Mouse (Mus musculus): ENCODE data around the gene Ppp1r1a.

The Ppp1r1a gene

DNA sequence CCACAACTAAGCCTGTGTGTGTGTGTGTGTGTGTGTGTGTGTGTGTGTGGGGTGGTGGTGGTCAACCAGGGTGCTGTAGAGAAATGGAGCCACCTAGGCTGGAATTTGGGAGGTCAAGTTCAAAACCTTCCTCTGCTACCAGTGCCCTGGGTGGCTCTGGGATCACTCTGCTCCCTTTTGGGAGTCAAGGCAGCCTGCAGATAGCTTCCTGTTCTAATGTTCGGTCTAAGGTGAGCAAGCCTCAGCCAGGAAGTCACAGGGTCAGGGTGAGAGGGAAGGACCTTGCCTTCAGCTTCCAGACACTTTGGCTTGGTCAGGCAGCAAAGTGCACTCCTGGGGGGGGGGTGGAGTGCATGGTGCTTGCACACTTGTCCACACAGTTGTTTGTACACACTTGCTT lies 2.8 kb upstream of the Ppp1r1a start:
- no peaks in the 10 kb centered on the region for H3K9me3 ChIP-seq (ENCODE audit: low read length)
- H3K27me3 ChIP-seq (ENCODE audit: insufficient read depth, low read length) = peaks cover 38% of the 10 kb centered on the region
- TF ChIP-seq NANOG (IDR thresholded peaks at IDR 0.05; ENCODE audit: borderline replicate concordance, low read length) (no peak), CTCF (conservative IDR thresholded peaks at IDR 0.05; ENCODE audit: low read length) (no peak), POU5F1 (IDR thresholded peaks at IDR 0.05; ENCODE audit: borderline replicate concordance, low read length) (no peak)
- peaks cover 32% of the 10 kb centered on the region for H3K4me1 ChIP-seq (replicated peaks; ENCODE audit: low read depth, low read length)
- no peaks in the 10 kb centered on the region for H3K36me3 ChIP-seq (ENCODE audit: insufficient read depth, low read length)
- H3K4me3 ChIP-seq (replicated peaks; ENCODE audit: low read length) = no peak overlapping the region

- TF ChIP-seq NANOG (IDR thresholded peaks at IDR 0.05; ENCODE audit: borderline replicate concordance, low read length) (no peak), CTCF (conservative IDR thresholded peaks at IDR 0.05; ENCODE audit: low read length) (no peak), POU5F1 (IDR thresholded peaks at IDR 0.05; ENCODE audit: borderline replicate concordance, low read length) (no peak)
- H3K4me3 ChIP-seq (replicated peaks; ENCODE audit: low read length) = no peak overlapping the region
- no peaks in the 10 kb centered on the region for H3K9me3 ChIP-seq (ENCODE audit: low read length)
- no peaks in the 10 kb centered on the region for H3K36me3 ChIP-seq (ENCODE audit: insufficient read depth, low read length)
- peaks cover 46% of the 10 kb centered on the region for H3K4me1 ChIP-seq (replicated peaks; ENCODE audit: low read depth, low read length)
- peaks cover 38% of the 10 kb centered on the region for H3K27me3 ChIP-seq (ENCODE audit: insufficient read depth, low read length)
Measured at GRCm38 (mm10) chr15:103539259-103539658, 1.5 kb upstream of the Ppp1r1a start.

DNA sequence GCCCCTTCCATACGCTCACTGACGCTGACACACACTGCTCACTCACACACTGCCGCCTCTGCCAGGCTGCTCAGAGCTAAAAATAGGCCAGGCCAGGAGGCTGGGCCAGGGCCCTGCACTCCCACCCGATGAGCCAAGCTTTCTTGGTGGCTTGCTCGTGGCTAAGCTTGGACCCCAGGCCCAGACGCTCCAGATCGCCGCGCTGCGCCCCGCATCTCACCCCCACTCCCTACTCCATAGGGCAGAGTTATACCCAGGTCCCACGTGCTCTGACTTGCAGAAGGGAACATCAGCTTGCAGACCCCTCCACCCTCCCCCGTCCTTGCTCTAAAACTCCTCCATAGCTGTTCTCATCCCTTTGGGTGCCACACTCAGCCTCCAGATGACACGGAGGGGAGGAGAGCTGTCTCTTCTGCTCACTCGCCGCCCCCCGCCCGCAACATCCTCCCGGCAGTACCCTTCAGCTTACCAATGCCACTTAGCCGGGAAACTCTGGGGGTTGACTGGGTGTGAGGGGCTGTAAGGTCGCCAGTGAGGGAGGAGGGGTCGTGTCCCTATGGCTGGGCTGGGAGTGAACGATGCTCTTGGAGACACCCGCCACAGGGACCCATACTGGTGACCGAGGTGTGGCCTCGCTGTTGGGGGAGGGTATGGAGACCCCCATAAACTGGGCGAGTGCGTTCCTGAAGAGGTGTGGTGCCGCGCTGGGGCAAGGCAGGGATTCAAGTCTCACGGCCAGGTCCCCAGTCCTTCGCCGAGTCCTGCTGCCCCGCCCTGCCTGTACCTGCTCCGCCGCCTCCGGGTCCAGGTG lies 587 bp downstream of the Ppp1r1a start:
- Histone ChIP-seq H3K9me3 (ENCODE audit: low read length) (no peaks in the 10 kb centered on the region), H3K4me1 (replicated peaks; ENCODE audit: low read depth, low read length) (peaks cover 67% of the 10 kb centered on the region), H3K27me3 (ENCODE audit: insufficient read depth, low read length) (peaks cover 38% of the 10 kb centered on the region), H3K4me3 (replicated peaks; ENCODE audit: low read length) (peak overlapping the region; percentile 92), H3K36me3 (ENCODE audit: insufficient read depth, low read length) (peaks cover 18% of the 10 kb centered on the region)
- TF ChIP-seq CTCF (conservative IDR thresholded peaks at IDR 0.05; ENCODE audit: low read length) (no peak), NANOG (IDR thresholded peaks at IDR 0.05; ENCODE audit: borderline replicate concordance, low read length) (no peak), POU5F1 (IDR thresholded peaks at IDR 0.05; ENCODE audit: borderline replicate concordance, low read length) (no peak)

DNA sequence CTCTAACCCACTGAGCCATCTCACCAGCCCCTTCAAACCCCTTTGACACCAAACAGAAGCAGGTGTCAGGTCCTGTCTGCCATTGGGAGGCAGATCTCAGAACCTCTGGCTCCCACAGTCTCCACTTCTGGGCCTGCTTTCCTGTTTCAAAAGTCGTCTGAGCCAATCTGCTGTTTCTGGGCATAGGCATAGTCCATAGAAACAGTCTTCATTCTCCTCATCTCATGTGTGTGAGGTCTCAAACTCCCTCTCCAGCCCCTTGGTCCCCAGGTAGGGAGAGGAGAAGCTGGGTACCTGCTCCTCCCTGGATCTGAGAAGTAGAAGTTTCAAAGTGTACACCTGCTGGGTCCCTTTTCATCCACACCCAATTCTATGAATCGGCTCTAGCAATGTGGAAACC lies 1.3 kb downstream of the Ppp1r1a start:
- Histone ChIP-seq H3K9me3 (ENCODE audit: low read length) (no peaks in the 10 kb centered on the region), H3K4me1 (replicated peaks; ENCODE audit: low read depth, low read length) (peaks cover 73% of the 10 kb centered on the region), H3K36me3 (ENCODE audit: insufficient read depth, low read length) (peaks cover 24% of the 10 kb centered on the region), H3K27me3 (ENCODE audit: insufficient read depth, low read length) (peaks cover 37% of the 10 kb centered on the region), H3K4me3 (replicated peaks; ENCODE audit: low read length) (peak overlapping the region; percentile 92)
- TF ChIP-seq NANOG (IDR thresholded peaks at IDR 0.05; ENCODE audit: borderline replicate concordance, low read length) (no peak), POU5F1 (IDR thresholded peaks at IDR 0.05; ENCODE audit: borderline replicate concordance, low read length) (no peak), CTCF (conservative IDR thresholded peaks at IDR 0.05; ENCODE audit: low read length) (no peak)

- TF ChIP-seq NANOG (IDR thresholded peaks at IDR 0.05; ENCODE audit: borderline replicate concordance, low read length) = no peak
- TF ChIP-seq CTCF (conservative IDR thresholded peaks at IDR 0.05; ENCODE audit: low read length) = no peak
- no peak for TF ChIP-seq POU5F1 (IDR thresholded peaks at IDR 0.05; ENCODE audit: borderline replicate concordance, low read length)
- no peaks in the 10 kb centered on the region for H3K9me3 ChIP-seq (ENCODE audit: low read length)
- H3K27me3 ChIP-seq (ENCODE audit: insufficient read depth, low read length) = peaks cover 31% of the 10 kb centered on the region
- no peak overlapping the region for H3K4me3 ChIP-seq (replicated peaks; ENCODE audit: low read length)
- peaks cover 31% of the 10 kb centered on the region for H3K36me3 ChIP-seq (ENCODE audit: insufficient read depth, low read length)
- H3K4me1 ChIP-seq (replicated peaks; ENCODE audit: low read depth, low read length) = peaks cover 80% of the 10 kb centered on the region
Measured at GRCm38 (mm10) chr15:103535786-103536185, 2.0 kb downstream of the Ppp1r1a start.

GRCm38 (mm10) chr15:103535030-103535429 lies 2.8 kb downstream of the Ppp1r1a start:
- peaks cover 24% of the 10 kb centered on the region for H3K27me3 ChIP-seq (ENCODE audit: insufficient read depth, low read length)

GRCm38 (mm10) chr15:103534054-103534620 lies 3.7 kb downstream of the Ppp1r1a start:
- peaks cover 41% of the 10 kb centered on the region for H3K36me3 ChIP-seq (ENCODE audit: insufficient read depth, low read length)
- H3K4me3 ChIP-seq (replicated peaks; ENCODE audit: low read length) = no peak overlapping the region
- no peak for TF ChIP-seq CTCF (conservative IDR thresholded peaks at IDR 0.05; ENCODE audit: low read length)
- no peak for TF ChIP-seq NANOG (IDR thresholded peaks at IDR 0.05; ENCODE audit: borderline replicate concordance, low read length)
- no peak for TF ChIP-seq POU5F1 (IDR thresholded peaks at IDR 0.05; ENCODE audit: borderline replicate concordance, low read length)

More at GRCm38 (mm10) chr15:103535030-103535429, 2.8 kb downstream of the Ppp1r1a start:
- Histone ChIP-seq H3K4me1 (replicated peaks; ENCODE audit: low read depth, low read length) (peaks cover 87% of the 10 kb centered on the region), H3K9me3 (ENCODE audit: low read length) (no peaks in the 10 kb centered on the region), H3K4me3 (replicated peaks; ENCODE audit: low read length) (no peak overlapping the region), H3K36me3 (ENCODE audit: insufficient read depth, low read length) (peaks cover 33% of the 10 kb centered on the region)
- TF ChIP-seq NANOG (IDR thresholded peaks at IDR 0.05; ENCODE audit: borderline replicate concordance, low read length) = no peak
- no peak for TF ChIP-seq POU5F1 (IDR thresholded peaks at IDR 0.05; ENCODE audit: borderline replicate concordance, low read length)
- TF ChIP-seq CTCF (conservative IDR thresholded peaks at IDR 0.05; ENCODE audit: low read length) = no peak

GRCm38 (mm10) chr15:103530372-103530771 lies 7.4 kb downstream of the Ppp1r1a start:
- peaks cover 82% of the 10 kb centered on the region for H3K4me1 ChIP-seq (replicated peaks; ENCODE audit: low read depth, low read length)
- H3K27me3 ChIP-seq (ENCODE audit: insufficient read depth, low read length) = no peaks in the 10 kb centered on the region
- no peaks in the 10 kb centered on the region for H3K9me3 ChIP-seq (ENCODE audit: low read length)
- peaks cover 78% of the 10 kb centered on the region for H3K36me3 ChIP-seq (ENCODE audit: insufficient read depth, low read length)
- TF ChIP-seq POU5F1 (IDR thresholded peaks at IDR 0.05; ENCODE audit: borderline replicate concordance, low read length) = no peak
- peak; percentile 97 for TF ChIP-seq CTCF (conservative IDR thresholded peaks at IDR 0.05; ENCODE audit: low read length)
- 0 out of 2 replicates have a peak overlapping the region, but pooled peaks have one; percentile 10 for H3K4me3 ChIP-seq (replicated peaks; ENCODE audit: low read length)

More at GRCm38 (mm10) chr15:103534054-103534620, 3.7 kb downstream of the Ppp1r1a start:
- Histone ChIP-seq H3K4me1 (replicated peaks; ENCODE audit: low read depth, low read length) (peaks cover 91% of the 10 kb centered on the region), H3K27me3 (ENCODE audit: insufficient read depth, low read length) (peaks cover 17% of the 10 kb centered on the region), H3K9me3 (ENCODE audit: low read length) (no peaks in the 10 kb centered on the region)
